Mouse (Mus musculus) embryonic facial prominence, embryonic 10.5 days (tissue): ENCODE results near the gene Pycr2. TPM values are rescaled to one million over a fixed set of nuclear protein-coding genes. Genes with fewer than 3 reads are reported as not detected.

ENCODE experiments used
- DNase-seq: peaks from one replicate; pipeline ENCODE4 v3.0.0-alpha.2; 2017; ENCODE audit warnings: low spot score
- H3K27ac ChIP-seq: fragments of 300-500 bp; sonication (generic); replicated peaks from 2 replicates; pipeline ENCODE4 v1.5.1; 2016; ENCODE audit warnings: mild to moderate bottlenecking
- H3K27me3 ChIP-seq: fragments of 300-500 bp; sonication (generic); replicated peaks from 2 replicates; pipeline ENCODE4 v1.6.1; 2016; ENCODE audit warnings: low read depth, mild to moderate bottlenecking; ENCODE audit not compliant: poor library complexity, severe bottlenecking
- H3K36me3 ChIP-seq: fragments of 300-500 bp; sonication (generic); replicated peaks from 2 replicates; pipeline ENCODE4 v1.6.1; 2016; ENCODE audit warnings: mild to moderate bottlenecking, moderate library complexity
- H3K4me1 ChIP-seq: fragments of 300-500 bp; sonication (generic); 2 replicates; pipeline ENCODE4 v1.6.1; 2016
- H3K4me3 ChIP-seq: fragments of 300-500 bp; sonication (generic); 2 replicates; pipeline ENCODE4 v1.5.1; 2016; ENCODE audit warnings: mild to moderate bottlenecking, moderate library complexity
- H3K9me3 ChIP-seq: fragments of 300-500 bp; sonication (generic); 2 replicates; pipeline ENCODE4 v1.6.1; 2016; ENCODE audit warnings: mild to moderate bottlenecking
- WGBS: fragments of 180-500 bp; shearing (Covaris S2); methylation state at CpG from one replicate; pipeline ENCODE4 v1.1.7; 2016; 5-methylcytosine and 5-hydroxymethylcytosine counted together
- polyA plus RNA-seq: library from polyadenylated mRNA; unstranded; fragments of >200 nt; fragmentation: Nextera tagmentation; extraction: Ambion mirVana; gene quantifications from 2 replicates; pipeline ENCODE4 v1.2.1, GENCODE M21; 2016

The Pycr2 gene
- 141 and 149 TPM in 2 replicates for polyA plus RNA-seq

DNA sequence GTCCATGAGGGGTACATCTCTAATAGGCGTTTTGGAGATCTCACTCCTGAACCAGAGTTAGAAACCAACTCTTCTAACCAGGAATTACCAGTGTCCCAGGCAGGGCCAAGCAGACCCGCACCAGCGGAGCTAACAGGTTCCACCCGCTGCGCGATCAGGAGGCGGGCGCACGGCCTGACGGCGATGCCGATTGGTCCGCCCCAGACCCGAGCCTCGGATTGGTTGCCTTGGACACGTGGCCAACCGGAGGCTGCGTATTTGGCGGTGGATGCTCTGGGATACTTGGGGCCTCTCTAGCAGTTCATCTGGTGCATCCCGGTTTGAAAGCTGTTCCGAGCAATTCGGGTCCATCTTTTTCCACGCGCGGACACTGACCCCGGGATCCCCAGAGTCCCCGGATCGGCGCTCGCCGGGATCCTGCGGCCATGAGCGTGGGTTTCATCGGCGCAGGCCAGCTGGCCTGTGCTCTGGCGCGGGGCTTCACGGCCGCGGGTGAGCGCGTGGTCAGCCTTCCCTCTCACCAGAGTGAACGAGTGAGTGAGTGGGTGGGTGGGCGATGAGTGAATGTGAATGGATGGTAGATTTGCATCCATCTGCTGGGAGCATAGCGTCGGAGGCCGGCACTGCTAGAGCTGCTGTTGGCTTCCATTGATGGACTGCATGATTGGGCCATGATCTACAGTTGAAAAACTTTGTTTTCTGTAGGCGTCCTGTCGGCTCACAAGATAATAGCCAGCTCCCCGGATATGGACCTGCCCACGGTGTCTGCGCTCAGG, at the start of gene Pycr2:
Gene Pycr2 (plus strand): TSS at position 255 of the 776 bp plus-strand sequence.
- Histone ChIP-seq H3K9me3 (no peaks in the 10 kb centered on the region), H3K4me1 (peaks cover 19% of the 10 kb centered on the region), H3K36me3 (peaks cover 40% of the 10 kb centered on the region), H3K4me3 (peak within 1 kb of the TSS; percentile 97), H3K27me3 (no peaks in the 10 kb centered on the region), H3K27ac (peak within 1 kb of the TSS; percentile 96)
- WGBS, result under 1% methylated on average over 52 of the region's 52 CpGs
- peak; percentile 97 for DNase-seq

GRCm38 (mm10) chr1:180858763-180859162, 45.3 kb upstream of the Pycr2 start:
- Histone ChIP-seq H3K9me3 (no peaks in the 10 kb centered on the region), H3K27me3 (no peaks in the 10 kb centered on the region), H3K36me3 (peaks cover 91% of the 10 kb centered on the region), H3K27ac (no peak overlapping the region), H3K4me3 (no peak overlapping the region), H3K4me1 (no peaks in the 10 kb centered on the region)
- DNase-seq, result no peak

DNA sequence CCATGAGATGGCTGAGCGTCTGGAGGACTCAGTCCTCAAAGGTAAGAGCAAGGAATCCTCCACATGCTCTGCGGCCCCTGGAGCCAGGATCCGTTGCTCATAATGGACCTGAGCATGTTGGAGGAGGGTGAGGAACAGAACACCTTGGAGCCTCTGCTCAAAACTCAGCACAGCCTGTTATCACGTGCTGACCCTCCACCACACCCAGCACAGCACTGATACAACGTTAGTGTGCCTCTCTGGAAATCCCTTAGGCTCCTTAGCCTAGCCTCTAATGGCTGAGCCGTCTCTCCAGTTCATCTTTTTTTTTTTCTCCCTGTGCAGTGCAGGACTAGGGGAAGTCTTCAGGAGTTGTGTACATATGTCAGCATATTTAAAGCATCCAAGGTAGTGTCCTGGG, 44.1 kb upstream of the Pycr2 start:
- peaks cover 98% of the 10 kb centered on the region for H3K36me3 ChIP-seq
- no peaks in the 10 kb centered on the region for H3K4me1 ChIP-seq
- 90% methylated on average over 6 of the region's 6 CpGs for WGBS
- H3K27me3 ChIP-seq, result no peaks in the 10 kb centered on the region
- H3K9me3 ChIP-seq, result no peaks in the 10 kb centered on the region
- H3K27ac ChIP-seq, result no peak overlapping the region
- no peak overlapping the region for H3K4me3 ChIP-seq
- DNase-seq, result no peak

DNA sequence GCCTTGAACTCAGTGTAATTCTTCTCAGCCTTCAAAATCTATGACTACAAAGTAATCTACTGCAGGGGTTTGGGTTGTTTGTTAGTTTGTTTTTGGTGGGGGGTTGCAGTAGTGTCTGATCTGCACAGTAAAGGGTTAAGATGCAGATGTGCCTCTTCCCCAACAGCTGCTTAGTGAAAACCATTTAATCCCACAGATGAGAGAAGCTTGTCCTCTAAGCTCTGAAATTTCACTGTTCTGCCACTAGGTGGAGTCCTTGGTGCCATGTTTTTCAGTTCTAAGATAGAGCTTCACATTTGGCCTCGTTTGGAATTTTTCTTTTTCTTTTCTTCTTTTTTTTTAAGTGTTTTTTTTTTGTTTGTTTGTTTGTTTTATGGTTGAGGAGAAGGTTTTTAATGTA, 40.5 kb upstream of the Pycr2 start:
- Histone ChIP-seq H3K9me3 (no peaks in the 10 kb centered on the region), H3K4me3 (no peak overlapping the region), H3K27ac (no peak overlapping the region), H3K27me3 (no peaks in the 10 kb centered on the region), H3K36me3 (peaks cover 98% of the 10 kb centered on the region), H3K4me1 (no peaks in the 10 kb centered on the region)
- WGBS, result 45% methylated on average over 1 of the region's 1 CpGs
- DNase-seq, result no peak

DNA sequence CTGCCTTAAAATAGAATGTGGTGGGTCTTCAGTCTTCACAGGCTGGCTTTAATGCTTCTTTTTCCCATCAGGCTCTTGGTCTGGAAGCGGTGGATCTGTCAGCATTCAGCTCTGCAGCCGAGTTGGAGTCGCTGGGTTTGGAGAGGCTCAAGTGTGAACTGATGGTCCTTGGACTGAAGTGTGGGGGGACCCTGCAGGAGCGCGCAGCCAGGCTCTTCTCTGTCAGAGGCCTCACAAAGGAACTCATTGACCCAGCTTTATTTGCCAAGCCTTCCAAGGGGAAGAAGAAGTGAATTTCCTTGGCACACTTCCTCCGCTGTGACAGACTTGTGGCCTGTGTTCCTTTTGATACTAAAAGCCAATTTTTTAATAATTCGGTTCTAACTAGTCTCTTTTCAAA, 38.1 kb upstream of the Pycr2 start:
- DNase-seq, result no peak
- WGBS, result 93% methylated on average over 7 of the region's 7 CpGs
- Histone ChIP-seq H3K4me3 (no peak overlapping the region), H3K27ac (no peak overlapping the region), H3K36me3 (peaks cover 75% of the 10 kb centered on the region), H3K4me1 (no peaks in the 10 kb centered on the region), H3K9me3 (no peaks in the 10 kb centered on the region), H3K27me3 (no peaks in the 10 kb centered on the region)

DNA sequence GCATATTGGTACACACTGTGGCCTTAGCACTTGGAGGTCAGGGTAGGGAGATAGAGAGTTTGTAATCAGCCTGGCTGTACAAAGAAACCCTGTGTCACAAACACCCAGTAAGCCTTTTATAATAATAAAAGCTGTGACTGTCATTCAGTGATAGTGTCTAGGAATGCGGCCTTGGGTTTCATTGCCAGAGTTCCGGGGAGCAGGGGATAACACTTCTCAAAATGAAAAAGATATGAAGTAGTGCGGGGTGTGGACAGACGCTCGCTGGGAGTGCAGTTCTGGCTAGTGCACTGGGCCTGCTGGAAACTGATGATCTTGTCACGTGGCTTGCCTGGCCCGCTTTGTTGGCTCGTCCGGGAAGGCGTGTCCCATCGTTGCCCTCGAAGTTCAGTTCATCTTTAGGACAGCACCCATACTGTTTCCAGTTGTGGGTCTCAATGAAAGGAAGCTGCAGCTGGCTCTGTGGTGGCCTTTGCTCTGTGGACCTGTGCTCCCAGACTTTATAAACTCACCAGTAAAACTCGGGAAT, 33.9 kb upstream of the Pycr2 start:
- Histone ChIP-seq H3K27ac (no peak overlapping the region), H3K9me3 (no peaks in the 10 kb centered on the region), H3K27me3 (no peaks in the 10 kb centered on the region), H3K4me1 (no peaks in the 10 kb centered on the region), H3K4me3 (no peak overlapping the region), H3K36me3 (peaks cover 35% of the 10 kb centered on the region)
- WGBS, result 76% methylated on average over 13 of the region's 13 CpGs
- DNase-seq, result no peak

DNA sequence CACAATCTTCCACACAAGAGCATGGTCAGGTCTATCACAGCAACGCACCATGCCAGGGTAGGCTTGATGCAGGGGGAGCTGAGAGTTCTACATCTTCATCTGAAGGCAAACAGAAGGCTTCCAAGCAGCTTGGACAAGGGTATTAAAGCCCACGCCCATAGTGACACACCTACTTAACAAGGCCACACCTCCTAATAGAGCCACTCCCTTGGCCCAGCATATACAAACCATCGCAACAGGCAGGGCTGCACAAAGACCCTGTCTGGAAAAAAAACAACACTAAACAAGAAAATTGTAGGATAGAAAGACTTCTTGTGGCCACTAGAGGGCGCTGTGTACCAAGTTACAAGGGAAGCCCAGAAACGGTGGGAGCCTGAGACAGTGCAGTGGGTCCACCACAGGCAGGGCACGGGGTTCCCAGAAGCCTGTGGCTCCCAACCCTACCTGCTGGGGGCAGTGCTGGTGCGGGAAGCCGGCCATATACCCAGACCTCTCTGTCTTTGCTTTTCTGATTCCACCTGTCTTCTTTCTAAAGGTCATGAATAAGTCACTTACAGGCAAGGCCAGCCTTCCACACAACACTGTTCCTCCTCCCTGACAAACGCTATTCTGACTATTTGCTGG, 30.1 kb upstream of the Pycr2 start:
- H3K9me3 ChIP-seq, result no peaks in the 10 kb centered on the region
- H3K27me3 ChIP-seq, result no peaks in the 10 kb centered on the region
- H3K4me1 ChIP-seq, result no peaks in the 10 kb centered on the region
- DNase-seq, result peak; percentile 71
- no peaks in the 10 kb centered on the region for H3K36me3 ChIP-seq
- WGBS, result 20% methylated on average over 9 of the region's 9 CpGs
- H3K4me3 ChIP-seq, result no peak overlapping the region
- H3K27ac ChIP-seq, result no peak overlapping the region

DNA sequence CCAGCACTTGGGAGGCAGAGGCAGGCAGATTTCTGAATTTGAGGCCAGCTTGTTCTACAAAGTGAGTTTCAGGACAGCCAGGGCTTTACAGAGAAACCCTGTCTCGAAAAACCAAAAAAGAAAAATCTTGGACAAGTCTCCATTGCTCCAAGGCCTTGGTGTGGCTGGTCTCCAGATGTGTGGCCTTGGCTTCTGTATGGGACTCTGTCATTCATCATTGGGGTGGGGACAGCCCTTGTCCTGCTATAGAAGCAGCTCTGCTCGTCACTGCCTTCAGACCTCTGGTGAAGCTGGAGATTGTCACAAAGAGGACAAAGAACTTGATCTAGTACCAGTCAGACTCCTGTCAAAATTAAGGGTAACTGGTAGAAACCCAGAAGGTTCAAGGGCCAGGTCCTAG, 29.5 kb upstream of the Pycr2 start:
- 81% methylated on average over 2 of the region's 2 CpGs for WGBS
- Histone ChIP-seq H3K9me3 (no peaks in the 10 kb centered on the region), H3K27ac (no peak overlapping the region), H3K27me3 (no peaks in the 10 kb centered on the region), H3K4me3 (no peak overlapping the region), H3K36me3 (no peaks in the 10 kb centered on the region), H3K4me1 (no peaks in the 10 kb centered on the region)
- DNase-seq, result no peak

- WGBS, result 86% methylated on average over 9 of the region's 9 CpGs
- no peak overlapping the region for H3K4me3 ChIP-seq
- H3K27ac ChIP-seq, result no peak overlapping the region
- H3K36me3 ChIP-seq, result no peaks in the 10 kb centered on the region
- no peaks in the 10 kb centered on the region for H3K4me1 ChIP-seq
- no peaks in the 10 kb centered on the region for H3K9me3 ChIP-seq
- no peaks in the 10 kb centered on the region for H3K27me3 ChIP-seq
- no peak for DNase-seq
These were observed 29.0 kb upstream of the Pycr2 start for GRCm38 (mm10) chr1:180875126-180875525.

DNA sequence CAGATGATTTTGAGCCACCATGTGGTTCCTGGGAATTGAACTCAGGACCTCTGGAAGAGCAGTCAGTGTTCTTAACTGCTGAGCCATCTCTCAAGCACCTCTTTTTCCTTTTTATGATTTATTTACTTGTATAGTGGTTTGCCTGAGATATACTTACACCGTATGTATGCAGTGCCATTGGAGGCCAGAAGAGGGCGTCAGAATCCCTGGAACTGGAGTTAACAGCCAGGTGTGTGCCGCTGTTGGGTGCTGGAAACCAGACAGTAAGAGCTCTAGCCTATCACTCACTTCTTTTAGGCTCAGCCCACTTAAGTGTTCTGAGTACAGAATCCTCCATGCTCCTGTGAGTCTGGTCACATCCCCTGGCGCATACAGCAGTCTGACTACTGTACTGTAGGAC, 26.6 kb upstream of the Pycr2 start:
- H3K27me3 ChIP-seq, result no peaks in the 10 kb centered on the region
- no peak overlapping the region for H3K27ac ChIP-seq
- no peak for DNase-seq
- no peaks in the 10 kb centered on the region for H3K36me3 ChIP-seq
- H3K9me3 ChIP-seq, result no peaks in the 10 kb centered on the region
- H3K4me3 ChIP-seq, result no peak overlapping the region
- H3K4me1 ChIP-seq, result no peaks in the 10 kb centered on the region
- WGBS, result 74% methylated on average over 4 of the region's 4 CpGs

GRCm38 (mm10) chr1:180881768-180882167, 22.3 kb upstream of the Pycr2 start:
- Histone ChIP-seq H3K9me3 (no peaks in the 10 kb centered on the region), H3K4me1 (no peaks in the 10 kb centered on the region), H3K27me3 (peaks cover 5% of the 10 kb centered on the region; the same call in 1 of the 2 replicates), H3K4me3 (no peak overlapping the region), H3K27ac (no peak overlapping the region), H3K36me3 (no peaks in the 10 kb centered on the region)
- WGBS, result 83% methylated on average over 3 of the region's 3 CpGs
- no peak for DNase-seq

- Histone ChIP-seq H3K9me3 (no peaks in the 10 kb centered on the region), H3K27me3 (peaks cover 20% of the 10 kb centered on the region), H3K27ac (no peak overlapping the region), H3K4me3 (no peak overlapping the region), H3K36me3 (no peaks in the 10 kb centered on the region), H3K4me1 (peaks cover 9% of the 10 kb centered on the region)
- 42% methylated on average over 7 of the region's 7 CpGs for WGBS
- DNase-seq, result no peak
These were observed 20.4 kb upstream of the Pycr2 start for GRCm38 (mm10) chr1:180883731-180884130.

DNA sequence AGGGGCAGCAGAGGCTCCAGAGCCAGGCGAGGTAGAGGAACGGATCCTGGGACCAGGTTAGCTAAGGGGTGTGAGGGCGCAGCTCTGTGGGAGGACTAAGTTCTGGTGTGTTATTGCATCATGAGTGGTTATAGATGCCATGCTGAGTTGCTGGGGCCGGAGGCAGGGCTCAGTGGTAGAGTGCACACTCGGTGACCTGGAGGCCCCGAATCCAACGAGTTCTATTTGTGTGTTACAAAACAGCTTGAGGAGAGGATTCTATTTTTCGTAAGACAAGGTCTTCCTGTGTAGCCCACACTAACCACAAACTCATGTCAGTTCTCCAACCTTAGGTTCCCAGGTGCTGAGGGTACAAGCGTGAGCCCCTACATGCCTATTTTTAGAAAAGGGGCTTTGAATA, 19.6 kb upstream of the Pycr2 start:
- no peaks in the 10 kb centered on the region for H3K9me3 ChIP-seq
- DNase-seq, result no peak
- WGBS, result 81% methylated on average over 9 of the region's 9 CpGs
- H3K27me3 ChIP-seq, result peaks cover 28% of the 10 kb centered on the region
- no peak overlapping the region for H3K4me3 ChIP-seq
- no peaks in the 10 kb centered on the region for H3K36me3 ChIP-seq
- H3K4me1 ChIP-seq, result peaks cover 16% of the 10 kb centered on the region
- H3K27ac ChIP-seq, result no peak overlapping the region
